Mouse (Mus musculus) embryonic facial prominence, embryonic 13.5 days (tissue): ENCODE measurements around the gene Ear2. TPM values are rescaled to one million over a fixed set of nuclear protein-coding genes. Genes with fewer than 3 reads are reported as not detected.

Source experiments
- polyA plus RNA-seq: library from polyadenylated mRNA; unstranded; fragments of >200 nt; fragmentation: Nextera tagmentation; extraction: Ambion mirVana; gene quantifications from 2 replicates; pipeline ENCODE4 v1.2.1, GENCODE M21; 2015

Gene Ear2
- polyA plus RNA-seq, 1 experiment from 2014 or later = not detected

Other genes with a start within 250 kb of the Ear2 start
- gene Ear1, start 227.1 kb upstream of the Ear2 start, polyA plus RNA-seq = not detected in 2 replicates
- gene Ear10, start 179.1 kb upstream of the Ear2 start, polyA plus RNA-seq = not detected in 2 replicates
- gene Gm8113, start 177.3 kb upstream of the Ear2 start, polyA plus RNA-seq = 7.3 and 7.4 TPM in 2 replicates
- gene Ang5, start 145.6 kb upstream of the Ear2 start, polyA plus RNA-seq = not detected in 2 replicates
- not detected in 2 replicates for gene Ang6, start 100.4 kb upstream of the Ear2 start, polyA plus RNA-seq
- gene Gm3327, start 21.2 kb downstream of the Ear2 start, polyA plus RNA-seq = not detected in 2 replicates
- not detected in 2 replicates for gene Gm8212, start 95.0 kb downstream of the Ear2 start, polyA plus RNA-seq
- gene 4930503E14Rik, start 110.6 kb downstream of the Ear2 start, polyA plus RNA-seq = not detected in 2 replicates
- not detected in 2 replicates for gene Gm8220, start 182.9 kb downstream of the Ear2 start, polyA plus RNA-seq
- gene Gm5930, start 235.9 kb downstream of the Ear2 start, polyA plus RNA-seq = not detected in 2 replicates